ENCODE assay signal across 18 mouse cellular contexts in genomic region chr9:9001170-9001569, GRCm38 (mm10). TPM values are rescaled to one million over a fixed set of nuclear protein-coding genes. Genes with fewer than 3 reads are reported as not detected.
DNase-seq lines count a peak whose midpoint lies in the region; ATAC-seq and TF ChIP-seq lines count a peak whose summit lies in the region.
"Had no signal": no experiment of that assay in that cellular context is flagged by ENCODE, and none has a peak within 500 bp of the region (broad histone marks: within the 10 kb centered on the region; RNA-seq: fewer than 3 reads in every experiment).

No protein-coding gene starts in this region.

- intact Hi-C loops in left cerebral cortex, adult 2 months (cut with DNase I) = no loop called here

- H3K4me3 ChIP-seq in left cerebral cortex, adult 2 months = no peak overlapping the region
- H3K4me3 ChIP-seq: embryonic facial prominence, embryonic 12.5 days; liver, embryonic 15.5 days; megakaryocyte, embryonic 14.5 days; myocyte had no signal

- TF ChIP-seq CTCF in left cerebral cortex, adult 2 months (IDR thresholded peaks at IDR 0.05) = peak; percentile 58

- H3K27ac ChIP-seq in left cerebral cortex, adult 2 months = no peak overlapping the region
- H3K27ac ChIP-seq: embryonic facial prominence, embryonic 12.5 days; liver, embryonic 15.5 days had no signal

- no peak for DNase-seq in frontal cortex, postnatal 10 days (ENCODE audit: low spot score in 2 of 2)
- no peak for DNase-seq in left cerebral cortex, adult 2 months (ENCODE audit: extremely low spot score in 1 of 2, low spot score in 2 of 2)
- no peak for DNase-seq in left cerebral cortex, adult 9 months (ENCODE audit: low spot score in 2 of 2)
- DNase-seq in A20 (ENCODE audit: low read depth, low spot score) (peak; percentile 1), adipocyte (ENCODE audit: low spot score) (peak; percentile 32)
- DNase-seq in cerebellum, adult 11-12 months = no peak
- DNase-seq: adrenal gland, postnatal 36 days; cerebellum, adult 18-20 months; kidney, postnatal 25 days had no signal

- peak; percentile 77; the same call in 1 of the 2 replicates for ATAC-seq in frontal cortex, adult (ENCODE audit: low TSS enrichment)
- ATAC-seq in CD4-positive, CD25-positive, alpha-beta regulatory T cell, adult 4 months = no peak

RNA-seq across cellular contexts. Expression of gene Gm16485, which starts 29.6 kb away (rescaled TPM):
- total RNA-seq in left cerebral cortex, adult 2 months (2021) = 10 to 100 TPM; 13.2 to 13.8 TPM
- not detected for polyA plus RNA-seq in CD4-positive, CD25-positive, alpha-beta regulatory T cell, adult 4 months (2017; shearing (Covaris generic))
- total RNA-seq: adrenal gland, postnatal 36 days; heart, postnatal 10 days had no signal
- polyA plus RNA-seq: gonadal fat pad, adult 2 months; liver, embryonic 15.5 days; myocyte; small intestine, adult 2 months had no signal

Comparison
In these comparisons a context has a peak if more than half of its experiments do, and no peak if none do; other contexts are left out.
1. DNase-seq: peak in A20 (single experiment) and adipocyte (single experiment); none in frontal cortex, postnatal 10 days (0 of 2), left cerebral cortex, adult 2 months (0 of 2), left cerebral cortex, adult 9 months (0 of 2) and cerebellum, adult 11-12 months (single experiment).